Mouse (Mus musculus) NIH3T3 (cell line): ENCODE results near the gene Fanca.
"Not testable (repeated sequence)": the region's sequence is repeated elsewhere in the genome, so short reads cannot be mapped to it uniquely, and the experiment has no call there.

Source experiments
- DNase-seq: peaks from one replicate; pipeline ENCODE4 v3.0.0-alpha.2; 2012; ENCODE audit warnings: low read depth

The Fanca gene

GRCm38 (mm10) chr8:123331301-123331700, 12.9 kb upstream of the Fanca start:
- peak; percentile 89 for DNase-seq

DNA sequence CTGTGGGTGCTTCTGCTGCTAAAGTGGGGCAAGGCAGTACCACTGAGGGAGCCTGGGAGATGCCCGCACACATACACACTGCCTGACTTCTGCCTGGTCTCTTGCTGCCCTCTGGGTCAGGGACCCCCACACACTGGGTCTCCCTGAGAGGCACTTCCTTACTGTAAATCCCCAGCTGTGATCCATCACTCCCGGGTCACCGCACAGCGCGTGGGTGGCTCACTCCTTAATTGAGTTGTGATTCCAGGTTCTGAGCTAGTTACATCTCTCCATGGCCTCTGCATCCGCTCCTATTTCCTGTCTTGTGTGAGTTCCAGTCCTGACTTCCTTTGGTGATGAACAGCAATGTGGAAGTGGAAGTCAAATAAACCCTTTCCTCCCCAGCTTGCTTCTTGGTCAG, 12.3 kb upstream of the Fanca start:
- peak; percentile 36 for DNase-seq

- no peak for DNase-seq
Observed at GRCm38 (mm10) chr8:123329961-123330360, 11.6 kb upstream of the Fanca start.

GRCm38 (mm10) chr8:123329350-123329749, 11.0 kb upstream of the Fanca start:
- no peak for DNase-seq

DNA sequence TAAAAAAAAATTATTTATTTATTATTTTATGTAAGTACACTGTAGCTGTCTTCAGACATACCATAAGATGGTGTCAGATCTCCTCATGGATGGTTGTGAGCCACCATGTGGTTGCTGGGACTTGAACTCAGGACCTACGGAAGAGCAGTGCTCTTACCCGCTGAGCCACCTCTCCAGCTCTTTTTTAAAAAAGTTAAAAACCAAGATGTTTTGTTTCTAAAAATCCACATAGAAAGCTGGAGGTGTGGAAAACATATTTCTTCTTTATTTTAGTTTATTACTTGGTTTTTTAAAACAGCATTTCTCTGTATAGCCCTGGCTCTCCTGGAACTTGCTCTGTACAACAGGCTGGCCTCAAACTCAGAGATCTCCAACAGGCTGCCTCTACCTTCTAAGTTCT, 10.2 kb upstream of the Fanca start:
- no peak for DNase-seq

DNA sequence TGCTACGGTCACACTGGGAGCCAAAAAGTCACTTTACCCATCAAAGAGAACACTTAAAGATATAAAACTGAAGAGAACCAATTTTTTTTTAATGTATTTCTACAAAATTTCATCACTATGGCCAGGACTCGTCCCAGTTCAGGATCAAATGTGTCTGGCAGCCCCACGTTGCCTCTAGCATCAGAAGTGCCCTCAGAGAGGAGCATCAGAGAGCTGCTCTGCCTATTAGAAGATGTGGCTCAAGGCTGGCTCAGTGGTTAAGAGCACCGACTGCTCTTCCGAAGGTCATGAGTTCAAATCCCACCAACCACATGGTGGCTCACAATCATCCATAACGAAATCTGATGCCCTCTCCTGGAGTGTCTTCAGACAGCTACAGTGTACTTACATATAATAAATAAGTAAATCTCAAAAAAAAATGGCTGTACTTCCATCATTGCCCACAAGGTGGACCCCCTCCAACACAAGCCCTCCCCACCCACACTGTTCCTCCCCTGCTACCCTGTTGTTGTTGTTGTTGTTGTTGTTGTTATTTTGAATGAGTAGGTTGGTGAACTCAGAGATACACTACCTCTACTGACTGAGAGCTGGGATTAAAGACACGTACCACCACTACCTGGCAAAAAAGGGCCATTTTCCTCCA, 1.3 kb upstream of the Fanca start:
- DNase-seq: peak; percentile 89

DNA sequence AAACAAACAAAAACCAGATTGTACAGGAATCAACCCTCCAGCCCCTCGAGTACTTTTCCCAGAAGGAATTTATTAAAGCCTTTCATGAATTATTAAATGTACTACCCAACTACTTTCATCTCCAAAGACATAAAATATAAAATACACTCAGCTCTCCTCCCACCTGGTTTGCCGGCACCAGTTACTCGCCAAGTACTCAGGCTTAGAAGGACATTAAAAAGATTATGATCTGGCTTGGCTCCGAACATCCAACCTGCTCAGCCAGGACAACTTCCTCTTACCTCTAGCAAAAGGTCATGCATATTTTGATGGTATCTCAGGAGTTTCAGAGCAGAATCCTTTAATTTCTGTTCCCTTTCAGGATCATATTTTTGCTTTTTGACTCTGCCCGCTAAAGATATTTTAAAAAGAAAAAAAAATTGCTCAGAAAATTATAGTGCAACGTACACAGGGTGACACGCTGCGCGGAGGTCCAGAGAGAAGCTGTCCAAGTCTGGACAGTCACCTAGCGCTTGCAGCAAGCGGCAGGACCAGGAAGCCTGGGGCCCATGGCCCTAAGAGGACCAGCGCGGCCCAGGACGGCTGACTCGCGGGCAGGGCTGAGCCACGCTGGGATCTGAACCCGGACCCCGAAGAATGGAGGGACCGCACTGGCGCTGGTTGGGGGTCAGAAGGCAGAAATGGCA, 452 bp downstream of the Fanca start:
- DNase-seq: no peak

GRCm38 (mm10) chr8:123308738-123309137, 9.6 kb downstream of the Fanca start:
- no peak for DNase-seq

- DNase-seq: no peak
Observed at GRCm38 (mm10) chr8:123298301-123298700, 20.1 kb downstream of the Fanca start.

GRCm38 (mm10) chr8:123292785-123293184, 25.6 kb downstream of the Fanca start:
- DNase-seq: no peak

GRCm38 (mm10) chr8:123292281-123292680, 26.1 kb downstream of the Fanca start:
- DNase-seq: peak; percentile 16

GRCm38 (mm10) chr8:123291716-123292115, 26.7 kb downstream of the Fanca start:
- DNase-seq: no peak

DNA sequence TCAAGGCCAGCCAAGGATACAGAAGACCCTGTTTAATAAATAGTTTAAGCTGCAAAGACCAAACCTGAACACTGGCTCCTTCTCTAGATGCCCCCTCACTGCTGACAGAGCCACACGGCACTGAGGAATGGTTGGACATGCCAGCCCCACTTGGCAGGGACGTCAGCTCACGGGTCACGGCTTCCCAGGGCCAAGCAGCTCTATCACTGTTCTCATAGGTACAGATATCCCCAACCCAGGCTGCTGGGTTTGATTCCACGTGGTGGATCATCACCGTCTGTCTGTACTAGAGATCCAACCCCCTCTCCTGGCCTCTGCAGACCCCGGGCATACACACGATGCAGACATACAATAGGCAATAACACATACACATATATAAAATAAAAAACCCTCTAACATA, 27.7 kb downstream of the Fanca start:
- no peak for DNase-seq

- peak; percentile 73 for DNase-seq
Observed at GRCm38 (mm10) chr8:123290166-123290565, 28.2 kb downstream of the Fanca start.

GRCm38 (mm10) chr8:123287362-123287761, 31.0 kb downstream of the Fanca start:
- no peak for DNase-seq

GRCm38 (mm10) chr8:123284493-123284892, 33.9 kb downstream of the Fanca start:
- DNase-seq: peak; percentile 57

DNA sequence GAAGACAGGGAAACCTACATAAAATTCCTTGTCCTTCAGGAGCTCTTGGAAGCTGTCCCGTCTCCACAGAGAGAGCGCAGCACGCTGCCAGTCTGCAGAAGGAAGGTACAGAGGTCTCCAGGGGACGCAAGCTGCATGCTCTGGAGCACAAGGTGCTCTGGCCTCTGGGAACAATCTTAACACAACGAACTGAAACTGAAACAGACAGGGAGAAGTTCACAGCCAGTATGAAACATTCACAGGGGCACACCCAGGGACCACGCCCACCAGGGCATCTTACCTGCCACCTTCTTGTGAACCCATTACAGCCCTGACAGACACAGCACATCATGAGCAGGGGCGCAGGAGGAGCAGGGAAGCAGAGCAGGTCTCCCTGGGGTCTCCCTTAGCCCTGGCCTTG, 34.4 kb downstream of the Fanca start:
- no peak for DNase-seq

GRCm38 (mm10) chr8:123282994-123283393, 35.4 kb downstream of the Fanca start:
- not testable (repeated sequence) for DNase-seq

DNA sequence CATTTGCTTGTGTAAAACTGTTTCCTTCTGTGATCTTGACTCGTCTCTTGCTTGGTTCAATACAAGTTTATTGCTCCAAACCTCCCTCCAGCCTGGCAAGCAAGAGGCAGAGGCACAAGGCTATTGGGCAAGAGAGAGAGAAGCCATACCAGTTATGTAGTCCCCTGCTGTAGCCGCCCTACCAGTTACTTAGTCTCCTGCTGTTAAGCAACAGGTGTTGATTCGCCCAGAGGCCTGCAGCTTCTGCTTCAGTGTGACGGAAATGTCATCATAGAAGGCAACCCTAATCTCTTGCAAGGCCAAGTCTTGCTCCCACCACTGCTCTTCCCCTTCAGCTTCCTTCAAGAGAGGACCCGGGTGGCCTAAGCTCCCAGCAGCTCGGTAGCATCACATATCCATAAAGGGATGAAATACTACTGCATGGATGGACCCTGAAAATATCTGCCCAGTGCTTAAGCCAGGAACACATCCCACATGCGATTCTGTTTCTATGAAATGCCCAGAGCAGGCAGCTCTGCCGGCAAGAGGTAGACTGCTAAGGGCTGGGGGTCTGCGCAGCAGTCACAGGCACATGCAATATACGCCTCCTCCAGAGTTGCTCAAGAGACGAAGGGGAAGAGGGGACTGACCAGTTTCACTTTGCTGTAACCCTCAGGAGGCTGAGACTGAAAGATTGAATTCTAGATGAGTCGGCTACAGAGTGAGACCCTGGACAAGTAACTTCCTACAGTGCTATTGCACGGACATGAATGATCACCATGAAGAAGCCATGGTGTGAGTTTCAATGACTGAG, 37.9 kb downstream of the Fanca start:
- DNase-seq: no peak

- no peak for DNase-seq
Observed at GRCm38 (mm10) chr8:123279828-123280227, 38.5 kb downstream of the Fanca start.

GRCm38 (mm10) chr8:123278445-123278844, 39.9 kb downstream of the Fanca start:
- peak; percentile 66 for DNase-seq

DNA sequence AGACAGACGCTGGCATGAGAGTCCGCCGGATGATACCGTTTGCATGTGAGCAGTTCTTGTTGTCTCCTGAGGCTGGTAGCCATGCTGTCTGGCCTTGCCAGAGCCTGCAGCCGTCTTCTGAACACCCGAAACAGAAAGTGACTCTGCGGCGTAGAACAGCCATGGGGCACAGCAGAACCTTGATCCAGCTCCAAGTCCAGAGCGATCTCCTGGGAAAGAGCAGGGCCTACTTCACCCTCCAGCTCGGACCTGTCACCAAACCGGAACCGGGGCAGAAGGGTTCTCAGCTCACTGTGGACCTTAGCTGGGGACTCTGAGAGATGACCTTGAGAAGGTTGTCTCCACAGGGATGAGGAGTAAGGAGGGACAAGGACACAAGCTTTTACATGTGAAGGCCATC, 43.3 kb downstream of the Fanca start:
- DNase-seq: no peak

- no peak for DNase-seq
Observed at GRCm38 (mm10) chr8:123274447-123274846, 43.9 kb downstream of the Fanca start.
